Mouse (Mus musculus) megakaryocyte progenitor cell, adult 5-6 weeks (primary cell): ENCODE measurements around the gene Chtf18. TPM values are rescaled to one million over a fixed set of nuclear protein-coding genes. Genes with fewer than 3 reads are reported as not detected.
"Not testable (repeated sequence)": the region's sequence is repeated elsewhere in the genome, so short reads cannot be mapped to it uniquely, and the experiment has no call there.

ENCODE experiments used
- ATAC-seq: replicated peaks from 2 replicates; pipeline ENCODE4 v1.8.0; 2016; ENCODE audit warnings: mild to moderate bottlenecking, moderate TSS enrichment, inconsistent platforms; ENCODE audit not compliant: poor library complexity
- total RNA-seq, 2 experiments: library from RNA; stranded (forward) in 1 of 2; stranded (reverse) in 1 of 2; fragments of 157-497, 149-512 nt in 1 of 2; fragments of 200-1000 nt in 1 of 2; gene quantifications; 2 replicates each; pipeline versions ENCODE4 v1.2.3 to v1.2.4; 2015 to 2017

Chtf18 gene
- total RNA-seq (2015) = 12.9 and 19.0 TPM in 2 replicates
- 27.0 and 30.2 TPM in 2 replicates for total RNA-seq (2017)

GRCm38 (mm10) chr17:25727265-25728008 is at the start of gene Chtf18, which contains the start of gene Rpusd1:
Gene Chtf18 (minus strand): TSS chr17:25727419.
Gene Rpusd1 (plus strand): TSS chr17:25727670.
- ATAC-seq = peak; percentile 92

GRCm38 (mm10) chr17:25775318-25776062 is 48.3 kb upstream of the Chtf18 start:
- no peak for ATAC-seq

- peak; percentile 99 for ATAC-seq
Measured at GRCm38 (mm10) chr17:25773549-25774120, 46.4 kb upstream of the Chtf18 start, which contains the start of gene Narfl. Gene Narfl (plus strand): TSS chr17:25773776.

GRCm38 (mm10) chr17:25769331-25769730 is 42.1 kb upstream of the Chtf18 start:
- ATAC-seq = no peak

GRCm38 (mm10) chr17:25765886-25766285 is 38.7 kb upstream of the Chtf18 start:
- no peak for ATAC-seq

GRCm38 (mm10) chr17:25762591-25762990 is 35.4 kb upstream of the Chtf18 start:
- no peak for ATAC-seq

- no peak for ATAC-seq
Measured at GRCm38 (mm10) chr17:25761561-25761970, 34.3 kb upstream of the Chtf18 start.

- no peak for ATAC-seq
Measured at GRCm38 (mm10) chr17:25760148-25760547, 32.9 kb upstream of the Chtf18 start.

- no peak for ATAC-seq
Measured at GRCm38 (mm10) chr17:25757691-25758090, 30.5 kb upstream of the Chtf18 start.

- no peak for ATAC-seq
Measured at GRCm38 (mm10) chr17:25756378-25757242, 29.4 kb upstream of the Chtf18 start.

GRCm38 (mm10) chr17:25755627-25756377 is 28.6 kb upstream of the Chtf18 start:
- no peak for ATAC-seq

GRCm38 (mm10) chr17:25755086-25755485 is 27.9 kb upstream of the Chtf18 start:
- ATAC-seq = no peak

GRCm38 (mm10) chr17:25754241-25754640 is 27.0 kb upstream of the Chtf18 start, which contains the start of gene Msln:
Gene Msln (minus strand): TSS chr17:25754378.
- no peak for ATAC-seq

GRCm38 (mm10) chr17:25751446-25751845 is 24.2 kb upstream of the Chtf18 start:
- no peak for ATAC-seq

GRCm38 (mm10) chr17:25749314-25749713 is 22.1 kb upstream of the Chtf18 start:
- no peak for ATAC-seq

- no peak for ATAC-seq
Measured at GRCm38 (mm10) chr17:25748238-25748637, 21.0 kb upstream of the Chtf18 start.

GRCm38 (mm10) chr17:25744311-25744710 is 17.1 kb upstream of the Chtf18 start:
- no peak for ATAC-seq

- no peak for ATAC-seq
Measured at GRCm38 (mm10) chr17:25743831-25744230, 16.6 kb upstream of the Chtf18 start.

- not testable (repeated sequence) for ATAC-seq
Measured at GRCm38 (mm10) chr17:25741471-25741870, 14.3 kb upstream of the Chtf18 start.

- no peak for ATAC-seq
Measured at GRCm38 (mm10) chr17:25738861-25739260, 11.6 kb upstream of the Chtf18 start.
